Mouse (Mus musculus) limb, embryonic 15.5 days (tissue): ENCODE measurements at regions not wholly inside any gene's neighbourhood (a gene's known extent, or its start where the extent isn't known, plus 50 kb on each side); places are given as distances from the start of the nearest gene placed in this dataset.

Experiments
- ATAC-seq: fragments of 200-750 bp; cut with Nextera tagmentation; 2 replicates; pipeline ENCODE4 v1.8.0; 2017; ENCODE audit warnings: low read depth, moderate TSS enrichment; ENCODE audit not compliant: insufficient number of reproducible peaks, low FRiP score, low TSS enrichment
- H3K27ac ChIP-seq: fragments of 300-500 bp; sonication (generic); 2 replicates; pipeline ENCODE4 v1.5.1; 2015; ENCODE audit warnings: moderate library complexity, mild to moderate bottlenecking, inconsistent platforms
- H3K27me3 ChIP-seq: fragments of 300-500 bp; sonication (generic); 2 replicates; pipeline ENCODE4 v1.6.1; 2015; ENCODE audit warnings: inconsistent platforms
- H3K36me3 ChIP-seq: fragments of 300-500 bp; sonication (generic); 2 replicates; pipeline ENCODE4 v1.6.1; 2015; ENCODE audit warnings: inconsistent platforms
- H3K4me1 ChIP-seq: fragments of 300-500 bp; sonication (generic); 2 replicates; pipeline ENCODE4 v1.6.1; 2015; ENCODE audit warnings: inconsistent platforms
- H3K4me2 ChIP-seq: fragments of 300-500 bp; sonication (generic); 2 replicates; pipeline ENCODE4 v1.6.1; 2015; ENCODE audit warnings: mild to moderate bottlenecking, inconsistent platforms
- H3K4me3 ChIP-seq: fragments of 300-500 bp; sonication (generic); 2 replicates; pipeline ENCODE4 v1.5.1; 2015; ENCODE audit warnings: mild to moderate bottlenecking, inconsistent platforms
- H3K9ac ChIP-seq: fragments of 300-500 bp; sonication (generic); 2 replicates; pipeline ENCODE4 v1.6.1; 2015; ENCODE audit warnings: inconsistent platforms
- H3K9me3 ChIP-seq: fragments of 300-500 bp; sonication (generic); 2 replicates; pipeline ENCODE4 v1.6.1; 2016; ENCODE audit warnings: inconsistent platforms
- WGBS: fragments of 180-500 bp; shearing (Covaris S2); methylation state at CpG from one replicate; pipeline ENCODE4 v1.1.7; 2015; 5-methylcytosine and 5-hydroxymethylcytosine counted together

DNA sequence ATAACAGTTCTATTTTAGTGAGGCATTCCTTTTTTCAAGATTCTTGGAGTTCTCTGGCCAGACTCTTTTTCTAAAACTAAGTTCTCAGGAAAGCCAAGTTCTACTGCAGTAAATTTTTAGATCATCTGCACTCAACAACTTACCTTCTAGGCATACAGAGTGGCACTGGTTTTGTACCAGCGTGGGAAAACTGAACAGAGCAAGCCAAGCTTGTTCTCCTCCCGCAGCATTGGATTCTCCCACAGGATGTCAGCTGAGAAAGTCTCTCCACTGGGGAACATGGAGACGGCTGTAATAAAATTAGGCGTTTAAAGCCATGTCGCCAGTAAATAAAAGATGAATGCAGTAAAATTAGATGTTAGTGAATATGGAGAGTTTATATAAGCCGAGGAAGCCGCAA lies 124.8 kb upstream of the Gm4301 start:
- Histone ChIP-seq H3K9me3 (no peaks in the 10 kb centered on the region), H3K27ac (no peak overlapping the region), H3K4me1 (no peaks in the 10 kb centered on the region), H3K27me3 (no peaks in the 10 kb centered on the region), H3K9ac (no peak overlapping the region), H3K36me3 (no peaks in the 10 kb centered on the region), H3K4me2 (no peak overlapping the region), H3K4me3 (no peak overlapping the region)
- ATAC-seq, result no peak
- WGBS, result 31% methylated on average over 7 of the region's 7 CpGs

DNA sequence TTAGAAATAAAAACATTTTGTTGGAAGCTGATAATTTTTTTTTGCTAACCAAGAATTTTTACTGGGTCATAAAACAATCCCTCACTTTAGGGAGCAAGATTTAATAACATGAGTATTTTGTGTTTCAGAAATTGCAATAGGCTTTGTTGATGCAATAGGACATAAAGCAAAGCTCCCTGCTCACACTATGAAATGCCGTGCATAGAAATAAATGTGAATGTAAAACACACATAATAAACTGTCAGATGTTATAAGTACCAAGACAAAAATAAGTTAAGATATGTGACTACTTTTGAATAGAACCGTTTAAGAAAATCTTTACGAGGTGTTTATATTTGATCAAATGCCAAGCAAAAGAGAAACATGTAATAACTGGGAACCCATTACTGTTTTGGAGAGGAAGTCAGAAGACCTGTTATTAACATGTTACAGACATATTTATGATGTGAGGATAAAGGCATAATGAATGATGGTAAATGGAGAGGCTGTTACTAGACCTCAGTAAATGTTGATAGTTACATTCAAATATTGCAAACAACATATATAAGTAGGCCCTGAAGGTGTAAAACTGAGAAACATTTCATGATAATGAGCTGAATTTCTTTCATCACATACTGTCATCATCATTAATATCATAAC lies 110.9 kb upstream of the Gm4301 start:
- Histone ChIP-seq H3K36me3 (no peaks in the 10 kb centered on the region), H3K4me3 (no peak overlapping the region), H3K4me2 (no peak overlapping the region), H3K9ac (no peak overlapping the region), H3K27ac (no peak overlapping the region), H3K4me1 (no peaks in the 10 kb centered on the region), H3K9me3 (no peaks in the 10 kb centered on the region), H3K27me3 (no peaks in the 10 kb centered on the region)
- WGBS, result 34% methylated on average over 3 of the region's 3 CpGs
- ATAC-seq, result no peak

DNA sequence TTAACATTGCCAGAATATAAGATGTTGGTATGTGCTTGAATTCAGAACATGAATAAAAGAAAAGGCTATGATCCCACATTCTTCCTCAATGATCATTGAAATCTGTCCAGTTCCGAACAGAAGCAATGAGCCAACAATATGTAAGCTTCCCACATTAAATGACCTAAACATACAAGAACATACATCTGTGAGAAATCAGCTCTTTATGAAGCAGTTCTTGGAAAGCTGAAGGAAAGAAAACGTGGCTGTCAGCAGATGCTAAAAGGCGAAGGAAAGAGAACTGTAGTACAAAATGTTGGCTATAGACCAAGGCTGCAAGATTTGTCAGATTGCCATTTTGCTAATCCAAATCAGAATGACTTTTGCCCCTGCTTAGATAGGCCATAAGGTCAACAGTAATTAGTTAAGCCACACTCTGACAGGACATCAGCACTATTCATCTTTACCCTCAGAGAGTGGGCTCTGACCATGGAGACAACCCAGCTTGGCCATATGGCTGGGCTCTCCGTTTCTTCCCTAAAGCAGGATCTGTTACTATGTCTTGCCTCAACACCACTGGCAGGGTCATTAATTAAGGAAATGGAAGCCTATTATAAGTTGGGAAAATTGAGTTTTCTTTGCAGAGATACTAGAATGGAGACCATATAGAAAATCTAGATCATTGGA lies 76.1 kb upstream of the Gm4301 start:
- H3K9ac ChIP-seq, result no peak overlapping the region
- H3K4me1 ChIP-seq, result no peaks in the 10 kb centered on the region
- no peak overlapping the region for H3K4me2 ChIP-seq
- no peaks in the 10 kb centered on the region for H3K27me3 ChIP-seq
- no peak overlapping the region for H3K4me3 ChIP-seq
- no peaks in the 10 kb centered on the region for H3K36me3 ChIP-seq
- no peak overlapping the region for H3K27ac ChIP-seq
- ATAC-seq, result no peak
- 46% methylated on average over 4 of the region's 4 CpGs for WGBS
- no peaks in the 10 kb centered on the region for H3K9me3 ChIP-seq

DNA sequence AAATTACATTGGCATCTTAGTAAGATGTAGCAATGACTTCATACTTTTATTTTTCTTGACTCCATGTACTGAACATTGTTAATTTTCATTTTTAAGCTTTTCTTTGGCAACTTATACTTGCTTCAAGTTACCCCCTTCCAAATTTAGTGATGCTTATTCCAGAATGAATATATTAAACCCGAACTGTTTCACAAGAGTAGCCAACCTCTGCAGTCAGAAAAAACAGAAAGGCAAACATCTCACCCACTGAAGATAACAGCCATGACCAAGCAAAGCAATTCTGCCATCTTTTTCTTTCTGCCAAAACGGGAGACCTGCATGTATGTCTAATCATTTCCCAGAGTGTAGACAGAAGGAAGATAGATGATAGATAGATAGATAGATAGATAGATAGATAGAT lies 72.0 kb upstream of the Gm4301 start:
- H3K27me3 ChIP-seq, result no peaks in the 10 kb centered on the region

DNA sequence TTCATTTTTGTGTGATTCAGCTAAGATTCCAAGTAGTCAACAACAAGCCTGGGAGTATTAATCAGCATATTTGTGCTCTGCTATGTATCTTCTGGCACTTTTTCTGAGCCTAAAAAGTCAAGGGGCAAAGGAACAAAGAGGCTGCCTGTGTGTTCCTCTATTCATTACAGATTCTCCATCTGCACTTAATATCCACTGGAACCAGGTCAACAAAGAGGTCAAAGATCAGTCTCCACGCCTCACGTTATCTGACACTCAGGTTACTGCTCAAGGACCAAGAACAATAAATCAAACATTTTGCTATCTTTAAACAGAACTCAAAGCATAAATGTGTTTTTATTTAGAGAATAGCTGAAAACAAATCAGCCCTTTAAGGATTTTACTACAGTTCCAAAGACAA lies 71.4 kb upstream of the Gm4301 start:
- H3K9ac ChIP-seq, result no peak overlapping the region
- no peak for ATAC-seq
- 23% methylated on average over 2 of the region's 2 CpGs for WGBS

More for the DNA sequence above, 72.0 kb upstream of the Gm4301 start:
- Histone ChIP-seq H3K36me3 (no peaks in the 10 kb centered on the region), H3K27ac (no peak overlapping the region), H3K9me3 (no peaks in the 10 kb centered on the region), H3K9ac (no peak overlapping the region), H3K4me3 (no peak overlapping the region), H3K4me2 (no peak overlapping the region), H3K4me1 (no peaks in the 10 kb centered on the region)
- ATAC-seq, result no peak
- WGBS, result 56% methylated on average over 2 of the region's 2 CpGs

DNA sequence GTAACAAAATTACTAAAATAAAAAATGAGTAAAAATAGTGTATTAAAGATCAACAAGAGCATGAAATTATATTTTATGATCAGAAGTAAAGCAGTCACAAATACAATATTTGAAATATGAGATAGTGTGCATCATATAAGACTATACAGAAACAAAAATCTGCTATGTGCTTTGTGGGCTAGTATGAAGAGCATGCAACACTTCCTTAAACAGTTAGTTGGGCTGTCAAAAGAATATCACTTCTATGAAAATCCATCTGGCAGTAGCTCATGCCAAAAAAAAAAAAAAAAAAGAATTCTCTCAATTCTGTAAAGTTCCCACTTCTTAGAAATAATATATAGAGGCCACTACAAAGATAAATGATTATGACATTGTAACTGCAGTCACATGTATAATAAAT lies 53.0 kb upstream of the Gm4301 start:
- Histone ChIP-seq H3K9ac (no peak overlapping the region), H3K4me1 (no peaks in the 10 kb centered on the region), H3K27ac (no peak overlapping the region), H3K27me3 (no peaks in the 10 kb centered on the region), H3K4me2 (no peak overlapping the region), H3K4me3 (no peak overlapping the region), H3K36me3 (no peaks in the 10 kb centered on the region), H3K9me3 (no peaks in the 10 kb centered on the region)
- no peak for ATAC-seq

More for the DNA sequence above, 71.4 kb upstream of the Gm4301 start:
- Histone ChIP-seq H3K4me3 (no peak overlapping the region), H3K9me3 (no peaks in the 10 kb centered on the region), H3K27ac (no peak overlapping the region), H3K36me3 (no peaks in the 10 kb centered on the region), H3K4me2 (no peak overlapping the region), H3K27me3 (no peaks in the 10 kb centered on the region), H3K4me1 (no peaks in the 10 kb centered on the region)
